Mouse (Mus musculus) heart, postnatal 0 days (tissue): ENCODE measurements around the gene Il10rb. TPM values are rescaled to one million over a fixed set of nuclear protein-coding genes. Genes with fewer than 3 reads are reported as not detected.

ENCODE experiments used
- ATAC-seq: fragments of 200-750 bp; cut with Nextera tagmentation; 2 replicates; pipeline ENCODE4 v1.8.0; 2017; ENCODE audit warnings: low read depth, moderate number of reproducible peaks, moderate library complexity; ENCODE audit not compliant: insufficient read depth
- DNase-seq: peaks from one replicate; pipeline ENCODE4 v3.0.0-alpha.2; 2016; ENCODE audit warnings: low spot score
- H3K27ac ChIP-seq: fragments of 300-500 bp; sonication (generic); 2 replicates; pipeline ENCODE4 v1.5.1; 2014; ENCODE audit warnings: low read depth, mild to moderate bottlenecking
- H3K27me3 ChIP-seq: fragments of 300-500 bp; sonication (generic); 2 replicates; pipeline ENCODE4 v1.6.1; 2014; ENCODE audit warnings: low read length, mixed read lengths; ENCODE audit not compliant: control insufficient read depth, insufficient read depth
- H3K36me3 ChIP-seq: fragments of 300-500 bp; sonication (generic); replicated peaks from 2 replicates; pipeline ENCODE4 v1.6.1; 2014; ENCODE audit warnings: low read length, mixed read lengths; ENCODE audit not compliant: control insufficient read depth, insufficient read depth
- H3K4me1 ChIP-seq: fragments of 300-500 bp; sonication (generic); 2 replicates; pipeline ENCODE4 v1.6.1; 2014; ENCODE audit warnings: antibody characterized with exemption; ENCODE audit not compliant: control insufficient read depth, insufficient read depth
- H3K4me2 ChIP-seq: fragments of 300-500 bp; sonication (generic); 2 replicates; pipeline ENCODE4 v1.6.1; 2014; ENCODE audit warnings: low read depth, mild to moderate bottlenecking, low read length, moderate library complexity
- H3K4me3 ChIP-seq: fragments of 300-500 bp; sonication (generic); 2 replicates; pipeline ENCODE4 v1.5.1; 2014; ENCODE audit warnings: low read depth, low read length
- H3K9ac ChIP-seq: fragments of 300-500 bp; sonication (generic); replicated peaks from 2 replicates; pipeline ENCODE4 v1.6.1; 2014; ENCODE audit warnings: low read depth, low read length, mixed read lengths
- H3K9me3 ChIP-seq: fragments of 300-500 bp; sonication (generic); replicated peaks from 2 replicates; pipeline ENCODE4 v1.6.1; 2016; ENCODE audit warnings: low read length; ENCODE audit not compliant: control insufficient read depth
- CTCF ChIP-seq: IDR thresholded peaks from 2 replicates; pipeline ENCODE4 v1.5.1; 2016; ENCODE audit warnings: antibody characterized with exemption, control low read depth, low read depth
- EP300 ChIP-seq: IDR thresholded peaks from 2 replicates; pipeline ENCODE4 v1.6.1; 2016; ENCODE audit warnings: antibody characterized with exemption, low read depth
- WGBS: fragments of 180-500 bp; shearing (Covaris S2); extraction: QIAGEN DNeasy Blood & Tissue Kit; methylation state at CpG from one replicate; pipeline ENCODE4 v1.1.7; 2014; 5-methylcytosine and 5-hydroxymethylcytosine counted together
- polyA plus RNA-seq: library from polyadenylated mRNA; unstranded; fragments of >200 nt; fragmentation: Nextera tagmentation; extraction: Ambion mirVana; gene quantifications from 2 replicates; pipeline ENCODE4 v1.2.1, GENCODE M21; 2015
- total RNA-seq: library from RNA; depleted of rRNA; stranded (reverse); fragments of >200 nt; gene quantifications from 2 replicates; pipeline ENCODE4 v1.2.3, GENCODE M21; 2014; ENCODE audit warnings: low replicate concordance

The Il10rb gene
- total and polyA plus RNA-seq, 2 experiments from 2014 or later: 63.3 to 89.0 TPM

DNA sequence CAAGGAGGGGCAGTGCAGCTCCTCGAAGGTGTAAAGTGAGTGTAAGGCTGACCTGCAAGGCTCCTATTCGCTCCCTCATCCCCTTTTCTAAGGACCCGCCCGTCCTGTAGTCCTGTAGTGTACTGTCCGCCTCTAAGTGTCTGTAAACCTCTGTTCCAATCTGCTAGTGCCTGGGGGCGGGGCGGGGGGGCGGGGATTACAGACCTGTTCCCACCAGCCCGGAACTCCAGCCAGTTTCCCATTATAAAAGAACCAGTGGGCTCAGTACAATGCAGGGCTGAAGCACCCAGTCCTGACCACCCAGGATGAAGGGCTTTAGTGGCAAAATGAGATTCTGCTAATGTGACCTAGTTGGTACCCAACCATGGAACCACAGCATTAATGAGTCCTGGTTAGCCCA, 27.0 kb upstream of the Il10rb start:
- Histone ChIP-seq H3K4me1 (peaks cover 17% of the 10 kb centered on the region), H3K9ac (no peak overlapping the region), H3K36me3 (peaks cover 7% of the 10 kb centered on the region), H3K4me2 (peak overlapping the region; percentile 43), H3K27me3 (no peaks in the 10 kb centered on the region), H3K27ac (peak overlapping the region; percentile 71), H3K9me3 (no peaks in the 10 kb centered on the region), H3K4me3 (peak overlapping the region; percentile 10; the same call in 1 of the 2 replicates)
- TF ChIP-seq EP300 (no peak), CTCF (no peak)
- DNase-seq (peak; percentile 25), ATAC-seq (peak; percentile 64)
- 24% methylated on average over 9 of the region's 9 CpGs for WGBS

DNA sequence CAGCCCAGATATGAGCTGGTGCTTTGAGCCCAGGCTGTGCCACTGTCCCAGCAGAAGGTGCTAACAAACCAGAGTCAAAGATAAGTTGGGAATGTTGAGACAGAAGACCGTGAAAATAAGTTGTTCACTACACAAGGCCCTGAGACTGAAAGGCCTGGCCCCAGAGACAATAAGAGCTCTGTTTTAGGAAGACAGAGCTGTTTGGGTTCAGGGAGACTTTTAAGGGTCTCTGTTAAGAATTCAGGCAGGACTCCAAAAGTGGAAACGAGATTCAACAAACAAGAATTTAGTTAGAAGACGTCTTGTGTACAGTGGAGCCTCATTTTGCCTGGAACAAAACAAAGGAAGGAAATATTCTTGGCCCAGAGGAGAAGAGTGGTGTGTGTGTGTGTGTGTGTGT, 26.6 kb upstream of the Il10rb start:
- no peak for DNase-seq
- H3K4me1 ChIP-seq: peaks cover 14% of the 10 kb centered on the region
- H3K9me3 ChIP-seq: no peaks in the 10 kb centered on the region
- H3K9ac ChIP-seq: no peak overlapping the region
- H3K36me3 ChIP-seq: peaks cover 11% of the 10 kb centered on the region
- peak overlapping the region; percentile 71 for H3K27ac ChIP-seq
- WGBS: 32% methylated on average over 3 of the region's 3 CpGs
- H3K4me3 ChIP-seq: no peak overlapping the region
- H3K27me3 ChIP-seq: no peaks in the 10 kb centered on the region
- TF ChIP-seq EP300: no peak
- TF ChIP-seq CTCF: no peak
- 0 out of 2 replicates have a peak overlapping the region, but pooled peaks have one; percentile 43 for H3K4me2 ChIP-seq
- 0 out of 2 replicates have a peak, but pooled peaks have one; percentile 9 for ATAC-seq

DNA sequence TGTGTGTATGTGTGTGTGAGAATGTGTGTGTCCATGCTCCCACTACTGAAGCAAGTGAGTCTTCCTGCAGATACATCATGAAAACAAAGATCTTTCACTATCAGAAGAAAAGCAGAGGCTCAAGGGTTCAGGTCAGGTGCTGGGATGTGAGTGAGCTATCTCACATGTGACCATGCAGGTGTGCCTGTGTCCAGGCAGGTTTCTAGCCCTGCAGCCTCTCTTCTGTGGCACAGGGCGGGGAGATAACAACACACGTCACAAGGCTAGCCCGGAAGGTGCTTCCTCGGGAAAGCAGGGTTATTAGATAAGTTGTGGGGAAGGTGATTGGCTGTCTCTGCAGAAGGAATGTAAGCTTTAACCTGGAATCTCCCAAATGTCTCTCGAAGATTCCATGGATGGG, 25.8 kb upstream of the Il10rb start:
- Histone ChIP-seq H3K4me1 (peaks cover 14% of the 10 kb centered on the region), H3K36me3 (peaks cover 16% of the 10 kb centered on the region), H3K9me3 (no peaks in the 10 kb centered on the region), H3K9ac (no peak overlapping the region), H3K27me3 (no peaks in the 10 kb centered on the region), H3K27ac (0 out of 2 replicates have a peak overlapping the region, but pooled peaks have one; percentile 71), H3K4me2 (no peak overlapping the region), H3K4me3 (no peak overlapping the region)
- TF ChIP-seq EP300 (no peak), CTCF (no peak)
- no peak for DNase-seq
- WGBS: 46% methylated on average over 5 of the region's 5 CpGs
- ATAC-seq: no peak

DNA sequence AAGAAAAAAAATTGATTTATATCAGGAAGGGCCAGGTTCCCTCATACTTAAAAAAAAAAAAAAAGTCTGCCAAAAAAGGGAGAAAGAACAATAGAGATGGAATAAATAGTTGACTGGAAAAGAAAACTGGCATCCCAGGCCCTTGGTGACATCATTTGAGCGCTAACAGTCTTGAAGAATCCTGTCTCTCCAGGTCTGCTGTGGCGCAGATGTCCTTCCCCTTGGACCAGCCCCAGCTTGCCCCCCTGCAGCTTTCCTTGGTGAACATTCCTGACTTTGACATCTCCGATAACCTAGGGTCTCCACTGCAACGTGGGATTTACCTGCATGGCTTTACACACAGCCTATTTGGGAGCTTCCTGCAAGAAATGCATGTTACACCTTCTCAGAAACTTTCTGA, 24.4 kb upstream of the Il10rb start:
- Histone ChIP-seq H3K9me3 (no peaks in the 10 kb centered on the region), H3K4me1 (peaks cover 22% of the 10 kb centered on the region), H3K4me3 (no peak overlapping the region), H3K9ac (no peak overlapping the region), H3K4me2 (no peak overlapping the region), H3K36me3 (peaks cover 28% of the 10 kb centered on the region), H3K27ac (no peak overlapping the region), H3K27me3 (no peaks in the 10 kb centered on the region)
- TF ChIP-seq CTCF: no peak
- no peak for TF ChIP-seq EP300
- ATAC-seq (no peak), DNase-seq (no peak)
- WGBS: 71% methylated on average over 4 of the region's 4 CpGs

DNA sequence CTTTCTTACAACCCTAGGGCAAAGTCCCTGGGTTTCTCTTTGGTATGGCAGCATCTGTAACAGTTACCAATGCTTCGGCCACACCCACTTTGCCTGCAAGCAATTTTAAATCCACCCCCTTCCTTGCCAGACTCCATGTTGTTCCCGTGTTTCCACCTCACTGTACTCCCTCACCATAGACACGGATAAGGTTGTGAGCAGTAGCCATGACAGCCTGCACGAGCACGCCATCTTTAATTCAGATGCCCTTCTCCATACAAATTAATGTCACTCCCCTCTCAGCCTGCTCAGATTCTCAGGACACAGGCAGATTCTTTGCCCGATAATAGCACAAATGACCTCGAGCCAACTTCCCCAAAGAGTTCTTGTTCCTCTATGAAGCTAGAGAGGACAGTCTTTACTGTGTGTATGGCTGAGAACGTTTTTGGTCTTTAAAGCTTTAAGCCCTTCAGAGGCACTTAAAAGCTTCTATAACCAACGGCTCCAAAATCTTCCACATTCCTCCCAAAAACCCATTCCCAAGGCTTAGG, 23.6 kb upstream of the Il10rb start:
- H3K4me3 ChIP-seq: no peak overlapping the region
- WGBS: 89% methylated on average over 9 of the region's 9 CpGs
- no peak overlapping the region for H3K4me2 ChIP-seq
- peaks cover 22% of the 10 kb centered on the region for H3K4me1 ChIP-seq
- no peak overlapping the region for H3K27ac ChIP-seq
- H3K27me3 ChIP-seq: no peaks in the 10 kb centered on the region
- H3K36me3 ChIP-seq: peaks cover 35% of the 10 kb centered on the region
- no peak for ATAC-seq
- no peak for DNase-seq
- H3K9me3 ChIP-seq: no peaks in the 10 kb centered on the region
- TF ChIP-seq EP300 (no peak), CTCF (no peak)
- H3K9ac ChIP-seq: no peak overlapping the region

DNA sequence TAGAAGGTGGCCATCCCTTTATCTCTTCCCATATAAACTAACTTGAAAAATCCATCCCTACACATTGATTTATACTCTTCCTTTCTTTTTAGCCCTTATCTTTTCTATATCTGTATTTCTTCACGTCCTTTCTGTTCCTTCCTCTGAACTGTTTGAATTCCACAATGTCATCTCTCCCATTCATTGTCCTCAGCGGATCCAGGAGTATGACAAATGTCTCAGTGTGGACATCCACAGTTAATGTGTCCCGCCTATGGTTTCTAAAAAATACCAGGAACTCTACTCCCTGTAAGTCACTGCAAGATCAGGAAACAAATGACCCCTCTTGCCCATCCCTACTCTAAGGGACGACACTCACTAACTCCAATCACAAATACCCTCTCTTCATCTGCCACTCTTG, 21.7 kb upstream of the Il10rb start:
- H3K36me3 ChIP-seq: peaks cover 51% of the 10 kb centered on the region
- H3K27me3 ChIP-seq: no peaks in the 10 kb centered on the region
- H3K27ac ChIP-seq: no peak overlapping the region
- peaks cover 15% of the 10 kb centered on the region for H3K4me1 ChIP-seq
- WGBS: 71% methylated on average over 4 of the region's 4 CpGs
- no peak for DNase-seq
- ATAC-seq: no peak
- no peak overlapping the region for H3K4me3 ChIP-seq
- no peaks in the 10 kb centered on the region for H3K9me3 ChIP-seq
- TF ChIP-seq CTCF (no peak), EP300 (no peak)
- no peak overlapping the region for H3K9ac ChIP-seq
- no peak overlapping the region for H3K4me2 ChIP-seq
